Mouse (Mus musculus) forebrain, embryonic 13.5 days (tissue): ENCODE measurements at regions not wholly inside any gene's neighbourhood (a gene's known extent, or its start where the extent isn't known, plus 50 kb on each side); places are given as distances from the start of the nearest gene placed in this dataset.
A peak's percentile ranks its signal among the peaks of the same experiment; 100 is the strongest.

Experiments used
- ATAC-seq: fragments of 200-750 bp; cut with Nextera tagmentation; 2 replicates; pipeline ENCODE4 v1.8.0; 2017
- H3K27ac ChIP-seq: fragments of 300-500 bp; sonication (generic); 2 replicates; pipeline ENCODE4 v1.5.1; 2015; ENCODE audit warnings: inconsistent platforms, mild to moderate bottlenecking, moderate library complexity
- H3K27me3 ChIP-seq: fragments of 300-500 bp; sonication (generic); 2 replicates; pipeline ENCODE4 v1.6.1; 2015; ENCODE audit warnings: mild to moderate bottlenecking, inconsistent platforms
- H3K36me3 ChIP-seq: fragments of 300-500 bp; sonication (generic); 2 replicates; pipeline ENCODE4 v1.6.1; 2015; ENCODE audit warnings: mild to moderate bottlenecking, inconsistent platforms; ENCODE audit not compliant: poor library complexity, severe bottlenecking
- H3K4me1 ChIP-seq: fragments of 300-500 bp; sonication (generic); 2 replicates; pipeline ENCODE4 v1.6.1; 2015; ENCODE audit warnings: inconsistent platforms
- H3K4me2 ChIP-seq: fragments of 300-500 bp; sonication (generic); 2 replicates; pipeline ENCODE4 v1.6.1; 2015; ENCODE audit warnings: inconsistent platforms, mild to moderate bottlenecking, moderate library complexity
- H3K4me3 ChIP-seq: fragments of 300-500 bp; sonication (generic); 2 replicates; pipeline ENCODE4 v1.5.1; 2015; ENCODE audit warnings: mild to moderate bottlenecking, inconsistent platforms
- H3K9ac ChIP-seq: fragments of 300-500 bp; sonication (generic); 2 replicates; pipeline ENCODE4 v1.6.1; 2015; ENCODE audit warnings: mild to moderate bottlenecking, inconsistent platforms
- H3K9me3 ChIP-seq: fragments of 300-500 bp; sonication (generic); replicated peaks from 2 replicates; pipeline ENCODE4 v1.6.1; 2016; ENCODE audit warnings: inconsistent platforms
- WGBS: fragments of 180-500 bp; shearing (Covaris S2); methylation state at CpG from one replicate; pipeline ENCODE4 v1.1.7; 2015; 5-methylcytosine and 5-hydroxymethylcytosine counted together

GRCm38 (mm10) chr16:75291194-75291593, 294.7 kb downstream of the Lipi start:
- WGBS, result 48% methylated on average over 4 of the region's 4 CpGs
- no peak overlapping the region for H3K27ac ChIP-seq
- H3K4me2 ChIP-seq, result no peak overlapping the region
- no peak overlapping the region for H3K4me3 ChIP-seq
- no peaks in the 10 kb centered on the region for H3K9me3 ChIP-seq
- no peak overlapping the region for H3K9ac ChIP-seq
- no peaks in the 10 kb centered on the region for H3K4me1 ChIP-seq
- no peaks in the 10 kb centered on the region for H3K27me3 ChIP-seq
- no peaks in the 10 kb centered on the region for H3K36me3 ChIP-seq
- ATAC-seq, result peak; percentile 69; the same call in 1 of the 2 replicates

- Histone ChIP-seq H3K27me3 (no peaks in the 10 kb centered on the region), H3K27ac (no peak overlapping the region), H3K4me2 (no peak overlapping the region), H3K9ac (no peak overlapping the region), H3K4me3 (no peak overlapping the region), H3K36me3 (no peaks in the 10 kb centered on the region), H3K4me1 (no peaks in the 10 kb centered on the region), H3K9me3 (no peaks in the 10 kb centered on the region)
- ATAC-seq, result no peak
- WGBS, result 86% methylated on average over 1 of the region's 1 CpGs
These were observed 298.7 kb downstream of the Lipi start for GRCm38 (mm10) chr16:75287150-75287549.

- ATAC-seq, result no peak
- no peak overlapping the region for H3K9ac ChIP-seq
- 89% methylated on average over 2 of the region's 2 CpGs for WGBS
These were observed 300.1 kb downstream of the Lipi start for GRCm38 (mm10) chr16:75285811-75286210.

GRCm38 (mm10) chr16:75263903-75264302, 322.0 kb downstream of the Lipi start:
- H3K4me2 ChIP-seq, result no peak overlapping the region
- no peaks in the 10 kb centered on the region for H3K27me3 ChIP-seq
- H3K36me3 ChIP-seq, result no peaks in the 10 kb centered on the region
- no peaks in the 10 kb centered on the region for H3K4me1 ChIP-seq
- H3K27ac ChIP-seq, result no peak overlapping the region
- WGBS, result 72% methylated on average over 6 of the region's 6 CpGs
- no peak overlapping the region for H3K9ac ChIP-seq
- H3K4me3 ChIP-seq, result no peak overlapping the region
- H3K9me3 ChIP-seq, result no peaks in the 10 kb centered on the region
- ATAC-seq, result no peak

More at GRCm38 (mm10) chr16:75285811-75286210, 300.1 kb downstream of the Lipi start:
- H3K4me1 ChIP-seq, result no peaks in the 10 kb centered on the region
- H3K9me3 ChIP-seq, result no peaks in the 10 kb centered on the region
- no peak overlapping the region for H3K4me2 ChIP-seq
- H3K27ac ChIP-seq, result no peak overlapping the region
- no peaks in the 10 kb centered on the region for H3K27me3 ChIP-seq
- no peak overlapping the region for H3K4me3 ChIP-seq
- H3K36me3 ChIP-seq, result no peaks in the 10 kb centered on the region

- ATAC-seq, result no peak
- Histone ChIP-seq H3K9me3 (no peaks in the 10 kb centered on the region), H3K27ac (no peak overlapping the region), H3K36me3 (no peaks in the 10 kb centered on the region), H3K4me1 (no peaks in the 10 kb centered on the region), H3K4me3 (no peak overlapping the region), H3K27me3 (no peaks in the 10 kb centered on the region), H3K9ac (no peak overlapping the region), H3K4me2 (no peak overlapping the region)
- 90% methylated on average over 1 of the region's 1 CpGs for WGBS
These were observed 330.9 kb downstream of the Lipi start for GRCm38 (mm10) chr16:75254981-75255380.

- Histone ChIP-seq H3K27me3 (no peaks in the 10 kb centered on the region), H3K9ac (no peak overlapping the region), H3K4me2 (no peak overlapping the region), H3K9me3 (no peaks in the 10 kb centered on the region), H3K36me3 (no peaks in the 10 kb centered on the region), H3K27ac (no peak overlapping the region), H3K4me3 (no peak overlapping the region), H3K4me1 (no peaks in the 10 kb centered on the region)
- ATAC-seq, result no peak
- WGBS, result 3% methylated on average over 5 of the region's 5 CpGs
These were observed 336.7 kb downstream of the Lipi start for GRCm38 (mm10) chr16:75249170-75249569.

GRCm38 (mm10) chr16:75240383-75240782, 345.5 kb downstream of the Lipi start:
- Histone ChIP-seq H3K27me3 (no peaks in the 10 kb centered on the region), H3K9me3 (no peaks in the 10 kb centered on the region), H3K36me3 (no peaks in the 10 kb centered on the region), H3K4me3 (no peak overlapping the region), H3K4me1 (no peaks in the 10 kb centered on the region), H3K27ac (no peak overlapping the region), H3K4me2 (no peak overlapping the region), H3K9ac (no peak overlapping the region)
- no peak for ATAC-seq
- WGBS, result 93% methylated on average over 2 of the region's 2 CpGs

GRCm38 (mm10) chr16:75232133-75232532, 353.7 kb downstream of the Lipi start:
- H3K4me1 ChIP-seq, result no peaks in the 10 kb centered on the region
- H3K9me3 ChIP-seq, result no peaks in the 10 kb centered on the region
- H3K36me3 ChIP-seq, result no peaks in the 10 kb centered on the region
- no peak overlapping the region for H3K4me3 ChIP-seq
- H3K27ac ChIP-seq, result no peak overlapping the region
- H3K4me2 ChIP-seq, result no peak overlapping the region
- 82% methylated on average over 1 of the region's 1 CpGs for WGBS
- no peak for ATAC-seq
- no peak overlapping the region for H3K9ac ChIP-seq
- no peaks in the 10 kb centered on the region for H3K27me3 ChIP-seq

GRCm38 (mm10) chr16:75193404-75193803, 392.5 kb downstream of the Lipi start:
- no peak overlapping the region for H3K4me2 ChIP-seq
- H3K36me3 ChIP-seq, result no peaks in the 10 kb centered on the region
- no peaks in the 10 kb centered on the region for H3K27me3 ChIP-seq
- no peak overlapping the region for H3K9ac ChIP-seq
- no peak overlapping the region for H3K27ac ChIP-seq
- no peak for ATAC-seq
- 66% methylated on average over 2 of the region's 2 CpGs for WGBS
- H3K9me3 ChIP-seq, result no peaks in the 10 kb centered on the region
- H3K4me3 ChIP-seq, result no peak overlapping the region
- no peaks in the 10 kb centered on the region for H3K4me1 ChIP-seq

GRCm38 (mm10) chr16:75190316-75190715, 395.5 kb downstream of the Lipi start:
- no peak for ATAC-seq

GRCm38 (mm10) chr16:75166040-75166439, 419.8 kb downstream of the Lipi start:
- H3K9me3 ChIP-seq, result no peaks in the 10 kb centered on the region
- ATAC-seq, result no peak
- H3K27me3 ChIP-seq, result no peaks in the 10 kb centered on the region
- H3K27ac ChIP-seq, result no peak overlapping the region
- WGBS, result 81% methylated on average over 1 of the region's 1 CpGs
- no peak overlapping the region for H3K4me3 ChIP-seq
- no peak overlapping the region for H3K4me2 ChIP-seq
- H3K9ac ChIP-seq, result no peak overlapping the region
- H3K36me3 ChIP-seq, result no peaks in the 10 kb centered on the region
- no peaks in the 10 kb centered on the region for H3K4me1 ChIP-seq

More at GRCm38 (mm10) chr16:75190316-75190715, 395.5 kb downstream of the Lipi start:
- Histone ChIP-seq H3K9ac (no peak overlapping the region), H3K9me3 (no peaks in the 10 kb centered on the region), H3K4me3 (no peak overlapping the region), H3K4me1 (no peaks in the 10 kb centered on the region), H3K27ac (no peak overlapping the region), H3K36me3 (no peaks in the 10 kb centered on the region), H3K27me3 (no peaks in the 10 kb centered on the region), H3K4me2 (no peak overlapping the region)
- 92% methylated on average over 6 of the region's 6 CpGs for WGBS

- Histone ChIP-seq H3K36me3 (no peaks in the 10 kb centered on the region), H3K27me3 (no peaks in the 10 kb centered on the region), H3K9me3 (no peaks in the 10 kb centered on the region), H3K9ac (no peak overlapping the region), H3K27ac (no peak overlapping the region), H3K4me1 (no peaks in the 10 kb centered on the region), H3K4me3 (no peak overlapping the region), H3K4me2 (no peak overlapping the region)
- no peak for ATAC-seq
- WGBS, result 86% methylated on average over 6 of the region's 6 CpGs
These were observed 420.7 kb downstream of the Lipi start for GRCm38 (mm10) chr16:75164969-75165726.

- Histone ChIP-seq H3K4me1 (no peaks in the 10 kb centered on the region), H3K36me3 (no peaks in the 10 kb centered on the region), H3K4me2 (no peak overlapping the region), H3K27ac (no peak overlapping the region), H3K9me3 (no peaks in the 10 kb centered on the region), H3K9ac (no peak overlapping the region), H3K4me3 (no peak overlapping the region), H3K27me3 (no peaks in the 10 kb centered on the region)
- 97% methylated on average over 2 of the region's 2 CpGs for WGBS
- ATAC-seq, result no peak
These were observed 426.1 kb downstream of the Lipi start for GRCm38 (mm10) chr16:75159740-75160139.
